Mouse (Mus musculus): ENCODE data around the gene Irf8. TPM values are rescaled to one million over a fixed set of nuclear protein-coding genes. Genes with fewer than 3 reads are reported as not detected.

Irf8 gene
- total RNA-seq, 2 experiments from 2014 or later = 3.5 to 4.2 TPM

- no peak for DNase-seq (ENCODE audit: low spot score in 2 of 2)
Observed at GRCm38 (mm10) chr8:120747286-120747685, 11.1 kb downstream of the Irf8 start.

- no peak for DNase-seq (ENCODE audit: low spot score in 2 of 2)
Observed at GRCm38 (mm10) chr8:120750616-120751015, 14.5 kb downstream of the Irf8 start.

GRCm38 (mm10) chr8:120751226-120752081 is 15.3 kb downstream of the Irf8 start:
- DNase-seq (ENCODE audit: low spot score in 2 of 2) = no peak

GRCm38 (mm10) chr8:120752082-120752452 is 15.9 kb downstream of the Irf8 start:
- peak in 1 of 2 experiments; percentile 65 for DNase-seq (ENCODE audit: low spot score in 2 of 2)

- no peak for DNase-seq (ENCODE audit: low spot score in 2 of 2)
Observed at GRCm38 (mm10) chr8:120753476-120753875, 17.3 kb downstream of the Irf8 start.

GRCm38 (mm10) chr8:120755306-120756297 is 19.4 kb downstream of the Irf8 start:
- DNase-seq (ENCODE audit: low spot score in 2 of 2) = no peak

- no peak for DNase-seq (ENCODE audit: low spot score in 2 of 2)
Observed at GRCm38 (mm10) chr8:120758005-120758404, 21.8 kb downstream of the Irf8 start.

- no peak for DNase-seq (ENCODE audit: low spot score in 2 of 2)
Observed at GRCm38 (mm10) chr8:120759847-120760246, 23.7 kb downstream of the Irf8 start.

- no peak for DNase-seq (ENCODE audit: low spot score in 2 of 2)
Observed at GRCm38 (mm10) chr8:120760341-120761215, 24.4 kb downstream of the Irf8 start.

GRCm38 (mm10) chr8:120763267-120763666 is 27.1 kb downstream of the Irf8 start:
- DNase-seq (ENCODE audit: low spot score in 2 of 2) = no peak

- DNase-seq (ENCODE audit: low spot score in 2 of 2) = no peak
Observed at GRCm38 (mm10) chr8:120764638-120765037, 28.5 kb downstream of the Irf8 start.

- DNase-seq (ENCODE audit: low spot score in 2 of 2) = no peak
Observed at GRCm38 (mm10) chr8:120766622-120767021, 30.5 kb downstream of the Irf8 start.

GRCm38 (mm10) chr8:120768454-120769218 is 32.5 kb downstream of the Irf8 start:
- DNase-seq (ENCODE audit: low spot score in 2 of 2) = no peak

- no peak for DNase-seq (ENCODE audit: low spot score in 2 of 2)
Observed at GRCm38 (mm10) chr8:120777184-120777583, 41.0 kb downstream of the Irf8 start.

GRCm38 (mm10) chr8:120777732-120778131 is 41.6 kb downstream of the Irf8 start:
- DNase-seq (ENCODE audit: low spot score in 2 of 2) = no peak

GRCm38 (mm10) chr8:120779106-120779505 is 42.9 kb downstream of the Irf8 start:
- no peak for DNase-seq (ENCODE audit: low spot score in 2 of 2)

- no peak for DNase-seq (ENCODE audit: low spot score in 2 of 2)
Observed at GRCm38 (mm10) chr8:120783781-120784180, 47.6 kb downstream of the Irf8 start.

GRCm38 (mm10) chr8:120786753-120787152 is 50.6 kb downstream of the Irf8 start:
- DNase-seq (ENCODE audit: low spot score in 2 of 2) = no peak

GRCm38 (mm10) chr8:120787631-120788030 is 51.5 kb downstream of the Irf8 start:
- DNase-seq (ENCODE audit: low spot score in 2 of 2) = no peak

- no peak for DNase-seq (ENCODE audit: low spot score in 2 of 2)
Observed at GRCm38 (mm10) chr8:120792710-120793109, 56.6 kb downstream of the Irf8 start.

All from gastrocnemius, postnatal 4 days (tissue).